Mouse (Mus musculus) heart, adult 9 months (tissue): ENCODE measurements around the gene Bcl2l12.

Source experiments
- DNase-seq, 2 experiments: peaks; one replicate each; pipeline ENCODE4 v3.0.0; 2022; ENCODE audit warnings: low spot score in 2 of 2

The Bcl2l12 gene

DNA sequence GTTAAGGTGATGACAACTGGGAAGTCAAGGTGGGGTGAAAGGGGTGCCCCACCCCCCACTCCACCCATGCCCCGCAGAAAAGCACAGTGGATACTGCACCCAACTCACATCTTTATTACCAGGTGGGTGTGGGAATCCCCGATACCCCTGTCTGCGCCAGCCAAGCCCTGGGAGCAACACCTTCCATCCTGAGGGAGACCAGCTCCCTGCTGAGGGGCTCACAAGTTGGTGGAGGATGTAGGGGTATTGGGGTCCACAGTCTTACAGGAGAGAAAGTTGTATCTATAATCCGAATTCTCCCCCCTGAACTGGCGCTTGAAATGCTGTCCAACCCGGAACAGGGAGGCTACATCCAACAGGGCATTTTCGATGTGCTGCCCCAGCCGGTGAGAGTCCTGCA lies 39.2 kb downstream of the Bcl2l12 start:
- DNase-seq: no peak

DNA sequence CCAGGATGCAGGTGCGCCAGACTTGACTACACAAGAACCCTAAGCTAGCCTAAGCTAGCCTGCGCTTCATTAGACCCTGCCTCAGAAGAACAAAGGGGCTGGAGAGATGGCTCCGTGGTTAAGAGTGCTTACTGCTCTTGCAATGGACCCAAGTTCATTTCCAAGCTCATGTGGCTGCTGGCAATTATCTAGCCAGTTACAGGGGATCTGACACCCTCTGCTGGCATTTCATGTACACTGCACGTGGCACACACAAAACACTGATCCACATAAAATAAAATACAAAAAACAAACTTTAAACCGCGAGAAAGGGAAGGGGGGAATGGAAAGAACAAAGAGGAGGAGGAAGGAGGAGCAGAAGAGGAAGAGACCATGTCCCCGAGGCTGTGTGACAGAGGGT lies 40.3 kb downstream of the Bcl2l12 start:
- peak in 1 of 2 experiments; percentile 44 for DNase-seq

DNA sequence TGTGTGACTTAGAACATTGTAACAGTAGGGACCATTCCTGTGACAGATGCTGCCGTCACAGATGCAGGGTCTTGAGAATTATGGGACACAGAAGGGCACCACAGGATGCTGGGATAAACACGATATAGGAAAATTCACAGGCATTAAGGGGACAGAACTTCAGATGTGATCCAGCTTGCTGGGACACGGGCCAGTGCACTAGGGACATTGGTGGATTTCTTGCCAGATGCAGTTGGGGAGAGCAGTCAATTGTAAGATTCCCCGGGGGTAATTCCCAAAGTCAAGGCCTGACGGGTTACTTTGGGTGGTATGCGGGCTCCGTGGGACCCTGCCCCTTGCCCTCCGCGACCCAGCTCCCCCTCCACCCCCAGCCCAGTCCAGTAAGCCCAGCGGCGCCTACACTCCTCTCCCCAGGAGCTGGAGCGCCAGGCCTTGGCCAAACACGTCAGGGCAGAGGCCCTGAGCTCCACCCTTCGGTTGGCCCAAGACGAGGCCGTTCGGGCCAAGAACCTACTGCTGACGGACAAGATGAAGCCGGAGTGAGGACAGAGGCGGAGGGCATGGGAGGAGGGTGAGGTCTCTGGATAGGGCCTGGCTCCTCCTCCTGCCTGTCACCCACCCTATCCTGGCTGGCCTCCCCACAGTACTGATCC lies 41.2 kb downstream of the Bcl2l12 start:
- peak; percentile 69 to 75 for DNase-seq

DNA sequence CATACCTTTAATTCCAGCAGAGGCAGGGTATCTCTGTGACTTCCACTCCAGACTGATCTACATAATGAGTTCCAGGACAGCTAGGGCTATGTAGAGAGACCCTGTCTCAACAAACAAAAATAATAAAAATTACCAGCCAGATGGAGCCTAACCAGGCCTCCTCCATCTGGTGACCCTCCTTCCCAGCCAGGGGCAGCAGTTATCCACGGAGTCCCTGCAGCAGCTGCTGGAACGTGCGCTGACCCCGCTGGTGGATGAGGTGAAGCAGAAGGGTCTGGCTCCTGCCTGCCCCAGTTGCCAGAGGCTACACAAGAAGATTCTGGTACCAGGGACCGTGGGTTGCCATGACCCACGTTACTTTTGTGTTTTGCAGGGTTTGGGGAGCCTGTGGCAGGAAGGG lies 42.2 kb downstream of the Bcl2l12 start:
- no peak for DNase-seq

DNA sequence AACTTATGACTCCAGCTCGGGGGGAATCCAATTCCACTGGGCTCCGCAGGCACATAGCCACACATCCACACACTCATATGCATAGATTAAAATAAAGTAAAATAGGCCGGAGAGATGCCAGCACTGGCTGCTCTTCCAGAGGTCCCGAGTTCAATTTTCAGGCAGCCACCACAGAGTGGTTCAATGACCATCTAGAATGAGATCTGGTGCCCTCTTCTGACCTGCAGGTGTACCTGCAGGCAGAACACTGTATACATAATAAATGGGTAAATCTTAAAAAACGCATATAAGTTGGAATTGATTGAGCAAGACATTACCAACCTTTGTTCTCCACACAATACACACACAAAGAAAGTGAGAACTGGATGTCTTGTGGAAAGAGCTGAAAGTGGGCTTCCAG lies 42.9 kb downstream of the Bcl2l12 start:
- no peak for DNase-seq

DNA sequence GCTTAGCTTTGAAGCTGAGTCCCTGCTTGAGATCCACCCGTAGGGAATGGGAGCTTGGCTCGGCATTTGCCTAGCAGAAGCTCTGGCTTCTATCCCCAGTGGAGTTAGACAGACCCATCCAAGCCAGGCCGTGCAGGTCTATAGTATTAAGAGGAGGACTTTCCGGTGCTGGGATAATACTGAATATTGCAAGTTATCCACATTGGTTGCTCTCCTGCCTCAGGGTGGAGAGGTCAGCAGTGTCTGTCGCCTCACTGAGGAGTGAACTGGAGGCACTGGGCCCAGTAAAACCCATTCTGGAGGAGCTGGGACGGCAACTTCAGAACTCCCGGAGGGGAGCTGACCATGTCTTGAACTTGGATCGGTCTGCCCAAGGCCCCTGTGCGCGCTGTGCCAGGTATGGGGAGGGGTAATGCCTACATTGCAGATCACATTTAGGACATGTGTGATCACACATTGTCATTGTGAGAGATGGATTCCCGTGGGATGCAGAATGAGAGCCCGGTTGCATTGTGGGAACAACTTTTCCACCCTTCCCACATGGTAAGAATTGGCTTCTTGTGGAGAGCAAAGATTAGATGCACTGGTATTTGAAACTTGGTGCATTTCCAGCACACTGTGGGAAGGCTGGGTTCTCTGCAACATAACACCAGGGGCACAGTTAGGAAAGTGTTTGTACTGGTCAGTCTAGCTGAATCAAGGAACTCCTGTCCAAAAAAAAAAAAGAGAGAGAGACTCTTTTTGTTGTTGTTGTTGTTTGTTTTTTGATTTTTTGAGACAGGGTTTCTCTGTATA lies 44.2 kb downstream of the Bcl2l12 start:
- no peak for DNase-seq

DNA sequence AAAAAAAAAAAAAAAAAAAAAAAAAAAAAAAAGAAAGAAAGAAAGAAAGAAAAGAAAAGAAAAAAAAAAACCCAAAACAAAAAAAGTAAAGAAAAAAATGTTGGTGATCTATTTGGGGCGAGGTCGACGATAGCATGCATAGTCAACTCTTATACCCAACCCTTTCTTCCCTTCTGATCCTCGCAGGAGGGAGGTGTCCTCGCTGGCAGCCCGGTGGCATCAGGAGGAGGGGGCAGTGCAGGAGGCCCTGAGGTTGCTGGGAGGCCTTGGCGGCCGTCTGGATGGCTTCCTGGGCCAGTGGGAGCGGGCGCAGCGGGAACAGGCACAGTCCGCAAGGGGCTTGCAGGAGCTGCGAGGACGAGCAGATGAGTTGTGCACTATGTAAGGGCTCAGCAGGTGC lies 45.0 kb downstream of the Bcl2l12 start:
- no peak for DNase-seq

DNA sequence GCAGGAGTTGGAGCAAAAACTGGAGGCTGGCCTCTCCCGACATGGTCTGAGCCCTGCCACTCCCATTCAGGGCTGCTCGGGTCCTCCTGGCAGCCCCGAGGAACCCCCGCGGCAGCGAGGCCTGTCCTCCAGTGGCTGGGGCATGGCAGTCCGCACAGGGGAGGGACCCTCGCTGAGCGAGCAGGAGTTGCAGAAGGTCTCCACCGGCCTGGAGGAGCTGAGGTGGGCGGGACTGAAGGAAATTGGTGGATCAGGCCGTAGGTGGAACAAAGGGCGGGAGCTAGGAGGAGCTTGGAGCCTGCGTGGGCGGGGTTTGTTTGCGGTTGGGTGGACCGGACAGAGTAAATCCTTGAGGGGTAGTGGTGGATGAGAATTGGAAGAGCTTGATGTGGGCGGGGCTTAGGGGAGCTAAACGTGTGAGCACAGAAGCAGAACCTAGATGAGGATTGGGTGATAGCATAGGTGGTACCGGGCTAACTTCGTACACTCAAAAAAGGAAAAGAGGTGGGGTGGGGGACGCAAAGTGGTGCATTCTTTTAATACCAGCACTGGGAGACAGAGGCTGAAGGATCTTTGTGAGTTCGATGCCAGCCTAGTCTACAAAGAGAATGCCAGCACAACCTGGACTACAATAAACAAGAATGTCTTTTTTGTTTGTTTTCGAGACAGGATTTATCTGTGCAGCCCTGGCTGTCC lies 45.8 kb downstream of the Bcl2l12 start:
- DNase-seq: peak; percentile 94 to 95

DNA sequence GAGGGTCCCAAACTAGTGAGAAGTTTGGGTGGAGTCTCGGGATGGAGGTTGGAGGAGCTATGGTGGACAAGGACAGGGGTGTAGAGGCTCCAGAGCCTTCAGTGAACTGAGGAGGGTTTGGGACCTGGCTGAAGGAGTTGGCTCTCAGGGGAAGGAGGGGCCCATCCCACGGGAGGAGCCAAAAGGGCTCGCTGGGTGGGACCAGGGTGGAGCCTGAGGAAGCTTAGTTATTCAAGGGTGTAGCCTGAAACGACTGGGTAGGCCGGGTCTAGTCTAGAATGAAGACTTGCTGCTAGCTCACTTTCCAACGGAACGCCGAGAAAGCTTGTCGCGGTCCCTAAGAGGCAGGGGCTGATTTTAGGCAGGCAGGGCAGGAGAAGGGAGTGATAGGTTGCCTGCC lies 46.6 kb downstream of the Bcl2l12 start:
- DNase-seq: peak; percentile 77 to 82

DNA sequence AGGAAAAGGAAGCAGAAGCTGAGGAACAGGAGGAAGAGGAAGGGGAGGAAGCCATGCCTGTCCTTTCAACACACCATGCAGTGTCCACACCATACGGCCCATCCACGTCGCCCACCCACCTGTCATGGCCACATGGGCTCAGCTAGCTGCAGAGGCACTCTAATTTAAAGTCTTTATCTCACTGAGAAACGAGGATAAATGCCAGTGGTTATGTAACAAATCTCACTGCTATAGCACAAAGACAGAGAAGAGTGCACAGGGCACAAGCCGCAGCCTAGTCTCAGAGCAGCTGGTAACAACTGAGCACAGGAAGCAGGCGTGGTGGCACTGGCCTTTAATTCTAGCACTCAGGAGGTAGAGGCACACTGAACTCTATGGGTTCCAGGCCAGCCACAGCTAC lies 48.6 kb downstream of the Bcl2l12 start:
- no peak for DNase-seq

DNA sequence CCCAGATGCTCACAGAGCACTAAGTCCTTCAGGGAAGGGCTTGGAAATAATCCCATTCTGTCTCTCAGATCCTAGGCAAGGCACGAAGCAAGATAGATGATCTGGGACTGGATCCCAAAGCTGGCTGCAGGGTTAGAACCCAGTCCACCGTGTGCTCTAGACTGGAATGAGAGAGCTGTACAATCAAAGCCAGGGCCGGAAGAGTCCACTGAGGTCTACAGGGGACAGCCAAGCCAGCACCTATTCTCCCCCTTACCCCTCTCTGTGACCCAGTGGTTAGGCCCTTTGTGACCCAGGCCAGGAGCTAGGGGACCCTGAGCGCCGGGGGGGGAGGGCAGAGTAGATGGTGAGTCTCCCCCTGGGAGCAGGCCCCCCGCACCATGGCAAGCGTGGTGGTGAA lies 55.6 kb downstream of the Bcl2l12 start, which contains the start of gene Tsks:
Tsks (plus strand) TSS at position 301 of the 400 bp plus-strand sequence.
- no peak for DNase-seq
